Mouse (Mus musculus) cerebellum, adult 2 months (tissue): ENCODE measurements around the gene Apold1.

Experiments
- CTCF ChIP-seq: fragments of 200-500 bp; IDR thresholded peaks from 2 replicates; pipeline ENCODE4 v1.5.1; 2011; ENCODE audit warnings: low read depth, mild to moderate bottlenecking, control low read depth, low read length, moderate library complexity, borderline replicate concordance; ENCODE audit not compliant: insufficient read depth
- POLR2A ChIP-seq: fragments of 200-500 bp; IDR thresholded peaks from 2 replicates; pipeline ENCODE4 v1.6.1; 2011; ENCODE audit warnings: low read length, control low read depth, borderline replicate concordance; ENCODE audit not compliant: insufficient read depth

DNA sequence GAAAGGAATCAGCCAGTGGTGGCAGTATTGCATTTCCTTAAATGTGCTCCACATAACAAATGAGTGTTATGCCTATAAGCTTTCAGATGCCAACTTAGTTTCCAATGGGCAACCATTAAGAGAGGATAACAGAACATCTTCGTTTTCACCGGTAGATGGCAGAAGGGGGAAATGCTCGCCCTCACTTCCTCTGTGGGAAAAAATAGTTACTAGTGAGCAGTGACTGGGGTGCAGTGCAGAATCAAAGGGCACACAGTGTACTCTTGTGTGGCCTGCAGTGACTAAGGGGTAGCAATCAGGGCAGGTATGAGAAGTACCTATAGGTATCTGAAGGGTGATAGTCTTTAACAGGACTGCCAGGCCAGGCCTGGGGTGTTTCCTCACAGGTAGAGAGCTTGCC is 44.7 kb downstream of the Apold1 start:
- TF ChIP-seq CTCF = peak; percentile 21; the same call in 1 of the 2 replicates
- no peak for TF ChIP-seq POLR2A
